Mouse (Mus musculus) forebrain, embryonic 11.5 days (tissue): Measurements from ENCODE around the gene Psen2. TPM values are rescaled to one million over a fixed set of nuclear protein-coding genes. Genes with fewer than 3 reads are reported as not detected.

Experiments
- ATAC-seq: fragments of 200-750 bp; cut with Nextera tagmentation; replicated peaks from 2 replicates; pipeline ENCODE4 v1.8.0; 2017; ENCODE audit warnings: moderate TSS enrichment; ENCODE audit not compliant: low FRiP score
- DNase-seq: peaks from one replicate; pipeline ENCODE4 v3.0.0-alpha.2; 2017; ENCODE audit warnings: low spot score
- H3K27ac ChIP-seq: fragments of 300-500 bp; sonication (generic); 2 replicates; pipeline ENCODE4 v1.5.1; 2014; ENCODE audit warnings: low read depth, low read length
- H3K27me3 ChIP-seq: fragments of 300-500 bp; sonication (generic); 2 replicates; pipeline ENCODE4 v1.6.1; 2014; ENCODE audit warnings: mild to moderate bottlenecking, low read length, mixed read lengths; ENCODE audit not compliant: control insufficient read depth, insufficient read depth
- H3K36me3 ChIP-seq: fragments of 300-500 bp; sonication (generic); 2 replicates; pipeline ENCODE4 v1.6.1; 2014; ENCODE audit warnings: mild to moderate bottlenecking, low read length, moderate library complexity, mixed read lengths; ENCODE audit not compliant: control insufficient read depth, insufficient read depth
- H3K4me1 ChIP-seq: fragments of 300-500 bp; sonication (generic); replicated peaks from 2 replicates; pipeline ENCODE4 v1.6.1; 2014; ENCODE audit warnings: low read length, mixed read lengths; ENCODE audit not compliant: control insufficient read depth, insufficient read depth
- H3K4me2 ChIP-seq: fragments of 300-500 bp; sonication (generic); 2 replicates; pipeline ENCODE4 v1.6.1; 2014; ENCODE audit warnings: low read depth, mild to moderate bottlenecking, low read length, moderate library complexity, mixed read lengths; ENCODE audit not compliant: severe bottlenecking
- H3K4me3 ChIP-seq: fragments of 300-500 bp; sonication (generic); 2 replicates; pipeline ENCODE4 v1.5.1; 2014; ENCODE audit warnings: low read depth, low read length
- H3K9ac ChIP-seq: fragments of 300-500 bp; sonication (generic); 2 replicates; pipeline ENCODE4 v1.6.1; 2014; ENCODE audit warnings: low read length
- H3K9me3 ChIP-seq: fragments of 300-500 bp; sonication (generic); 2 replicates; pipeline ENCODE4 v1.6.1; 2016; ENCODE audit warnings: low read length, mixed read lengths; ENCODE audit not compliant: control insufficient read depth
- WGBS: fragments of 180-500 bp; shearing (Covaris S2); extraction: QIAGEN DNeasy Blood & Tissue Kit; methylation state at CpG from one replicate; pipeline ENCODE4 v1.1.7; 2014; 5-methylcytosine and 5-hydroxymethylcytosine counted together
- polyA plus RNA-seq: library from polyadenylated mRNA; unstranded; fragments of >200 nt; fragmentation: Nextera tagmentation; extraction: Ambion mirVana; gene quantifications from 2 replicates; pipeline ENCODE4 v1.2.1, GENCODE M21; 2014

Gene Psen2
- polyA plus RNA-seq, 1 experiment from 2014 or later: 5.7 TPM

GRCm38 (mm10) chr1:180248593-180249146 lies 14.6 kb downstream of the Psen2 start:
- WGBS: 88% methylated on average over 7 of the region's 7 CpGs

DNA sequence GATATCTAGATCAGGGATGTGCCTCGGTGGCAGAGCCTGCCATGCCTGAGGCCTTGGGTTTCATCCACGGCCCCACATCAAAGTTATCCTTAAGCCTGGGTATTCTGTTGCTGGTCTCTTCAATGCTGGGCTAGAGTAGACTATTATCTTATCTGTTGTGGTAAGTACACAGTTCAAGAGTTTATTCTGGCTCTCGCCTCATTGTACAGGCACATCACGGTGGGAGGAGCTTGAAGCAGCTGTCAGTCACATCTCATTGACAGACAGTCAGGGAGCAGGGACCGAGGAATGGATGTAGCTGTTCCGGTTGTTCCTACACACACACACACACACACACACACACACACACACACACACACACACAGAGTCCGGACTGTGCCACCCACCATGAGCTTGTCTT lies 15.3 kb downstream of the Psen2 start:
- ATAC-seq (no peak), DNase-seq (no peak)
- Histone ChIP-seq H3K9ac (no peak overlapping the region), H3K4me2 (no peak overlapping the region), H3K9me3 (no peaks in the 10 kb centered on the region), H3K36me3 (no peaks in the 10 kb centered on the region), H3K27me3 (no peaks in the 10 kb centered on the region), H3K4me3 (no peak overlapping the region), H3K27ac (no peak overlapping the region), H3K4me1 (peaks cover 7% of the 10 kb centered on the region; the same call in 1 of the 2 replicates)
- 87% methylated on average over 7 of the region's 7 CpGs for WGBS

More at GRCm38 (mm10) chr1:180248593-180249146, 14.6 kb downstream of the Psen2 start:
- peaks cover 7% of the 10 kb centered on the region; the same call in 1 of the 2 replicates for H3K4me1 ChIP-seq
- H3K4me3 ChIP-seq: no peak overlapping the region
- H3K27ac ChIP-seq: no peak overlapping the region
- no peak for ATAC-seq
- H3K9ac ChIP-seq: no peak overlapping the region
- H3K4me2 ChIP-seq: no peak overlapping the region
- no peaks in the 10 kb centered on the region for H3K27me3 ChIP-seq
- no peaks in the 10 kb centered on the region for H3K36me3 ChIP-seq
- no peaks in the 10 kb centered on the region for H3K9me3 ChIP-seq
- no peak for DNase-seq

DNA sequence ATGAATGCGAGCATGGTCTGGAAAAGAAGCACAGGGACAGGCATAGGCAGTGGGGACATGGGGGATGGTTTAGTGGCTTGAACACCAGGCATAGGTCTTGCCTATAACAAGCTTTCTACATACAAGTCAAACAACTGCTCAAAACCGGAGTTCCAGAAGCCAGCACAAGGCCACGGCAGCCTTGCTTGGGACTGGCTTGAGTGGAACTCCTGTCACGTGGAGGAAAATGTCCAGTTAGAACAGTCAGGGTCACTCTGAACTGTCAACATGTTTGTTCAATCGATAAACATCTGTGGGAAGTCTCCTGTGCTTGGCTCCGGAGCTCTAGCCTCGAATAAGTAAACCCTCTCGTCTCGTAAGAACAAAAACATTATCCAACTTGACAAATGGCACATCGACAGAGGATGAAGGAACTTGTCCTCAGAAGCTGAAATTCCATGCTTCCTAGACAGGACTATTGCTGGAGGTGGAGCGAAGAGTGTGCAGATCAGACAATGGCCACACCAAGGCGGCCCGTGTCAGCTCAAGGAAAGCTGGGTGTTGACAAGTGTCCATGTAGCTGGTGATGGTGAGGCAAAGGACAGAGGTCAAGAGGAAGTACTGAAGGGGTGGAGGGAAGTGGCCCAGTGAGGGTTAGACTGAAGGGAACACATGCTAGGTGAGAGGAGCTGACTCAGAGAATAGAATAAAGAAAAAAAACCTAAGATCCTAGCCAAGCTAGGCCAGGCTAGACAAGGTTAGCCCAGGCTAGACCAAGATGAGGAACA lies 17.3 kb downstream of the Psen2 start:
- no peak overlapping the region for H3K9ac ChIP-seq
- H3K4me2 ChIP-seq: no peak overlapping the region
- H3K36me3 ChIP-seq: no peaks in the 10 kb centered on the region
- peaks cover 7% of the 10 kb centered on the region; the same call in 1 of the 2 replicates for H3K4me1 ChIP-seq
- H3K9me3 ChIP-seq: no peaks in the 10 kb centered on the region
- H3K4me3 ChIP-seq: no peak overlapping the region
- 89% methylated on average over 13 of the region's 13 CpGs for WGBS
- no peak overlapping the region for H3K27ac ChIP-seq
- DNase-seq (no peak), ATAC-seq (no peak)
- H3K27me3 ChIP-seq: no peaks in the 10 kb centered on the region

GRCm38 (mm10) chr1:180231729-180232128 lies 31.5 kb downstream of the Psen2 start:
- Histone ChIP-seq H3K9ac (no peak overlapping the region), H3K4me1 (peaks cover 2% of the 10 kb centered on the region; the same call in 1 of the 2 replicates), H3K36me3 (no peaks in the 10 kb centered on the region), H3K27ac (no peak overlapping the region), H3K4me2 (no peak overlapping the region), H3K27me3 (no peaks in the 10 kb centered on the region), H3K4me3 (no peak overlapping the region), H3K9me3 (no peaks in the 10 kb centered on the region)
- no peak for ATAC-seq
- 85% methylated on average over 3 of the region's 3 CpGs for WGBS
- DNase-seq: no peak

DNA sequence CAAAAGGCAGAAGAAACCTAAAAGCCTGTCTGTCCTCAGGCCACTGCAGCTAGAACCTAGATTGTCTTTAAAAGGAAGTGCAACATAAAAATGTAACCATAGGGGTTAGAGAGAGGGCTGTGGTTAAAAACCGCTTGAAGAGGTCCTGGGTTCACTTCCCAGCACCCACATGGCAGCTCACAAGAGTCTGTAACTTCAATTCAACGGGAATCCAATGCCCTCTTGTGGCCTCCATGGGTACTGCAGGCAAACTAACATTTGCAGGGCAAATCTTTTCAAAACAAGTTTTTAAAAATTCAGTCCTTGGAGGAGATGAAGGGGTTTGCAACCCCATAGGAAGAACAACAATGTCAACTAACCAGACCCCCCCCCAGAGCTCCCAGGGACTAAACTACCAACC lies 32.7 kb downstream of the Psen2 start:
- no peak for ATAC-seq
- Histone ChIP-seq H3K9me3 (no peaks in the 10 kb centered on the region), H3K9ac (no peak overlapping the region), H3K27me3 (no peaks in the 10 kb centered on the region), H3K4me3 (no peak overlapping the region), H3K36me3 (no peaks in the 10 kb centered on the region), H3K4me2 (no peak overlapping the region), H3K27ac (no peak overlapping the region), H3K4me1 (peaks cover 5% of the 10 kb centered on the region)
- 19% methylated on average over 2 of the region's 2 CpGs for WGBS
- peak; percentile 64 for DNase-seq

DNA sequence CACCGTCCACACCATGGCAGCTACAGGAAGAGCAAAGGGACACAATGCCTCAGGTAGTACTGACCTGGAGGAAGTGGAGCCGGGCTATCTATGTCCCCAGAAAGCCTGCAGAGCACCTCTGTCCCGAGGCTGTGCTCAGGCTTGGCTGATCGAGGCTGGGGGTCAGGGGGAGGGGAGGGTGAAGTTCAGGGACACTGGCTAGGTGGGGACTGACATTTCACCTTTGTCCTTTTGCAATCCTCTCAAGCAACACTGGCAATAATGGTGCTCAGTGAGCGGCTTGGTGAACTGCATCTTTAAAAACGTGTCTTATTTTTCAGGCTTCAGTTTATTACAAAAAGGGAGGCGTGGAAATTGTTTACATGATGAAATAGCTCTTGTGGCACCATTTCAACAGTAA lies 33.3 kb downstream of the Psen2 start:
- H3K27me3 ChIP-seq: no peaks in the 10 kb centered on the region
- no peaks in the 10 kb centered on the region for H3K9me3 ChIP-seq
- H3K4me2 ChIP-seq: no peak overlapping the region
- DNase-seq: no peak
- peaks cover 6% of the 10 kb centered on the region for H3K4me1 ChIP-seq
- H3K36me3 ChIP-seq: no peaks in the 10 kb centered on the region
- no peak overlapping the region for H3K4me3 ChIP-seq
- WGBS: 92% methylated on average over 7 of the region's 7 CpGs
- H3K9ac ChIP-seq: no peak overlapping the region
- ATAC-seq: no peak
- H3K27ac ChIP-seq: no peak overlapping the region

DNA sequence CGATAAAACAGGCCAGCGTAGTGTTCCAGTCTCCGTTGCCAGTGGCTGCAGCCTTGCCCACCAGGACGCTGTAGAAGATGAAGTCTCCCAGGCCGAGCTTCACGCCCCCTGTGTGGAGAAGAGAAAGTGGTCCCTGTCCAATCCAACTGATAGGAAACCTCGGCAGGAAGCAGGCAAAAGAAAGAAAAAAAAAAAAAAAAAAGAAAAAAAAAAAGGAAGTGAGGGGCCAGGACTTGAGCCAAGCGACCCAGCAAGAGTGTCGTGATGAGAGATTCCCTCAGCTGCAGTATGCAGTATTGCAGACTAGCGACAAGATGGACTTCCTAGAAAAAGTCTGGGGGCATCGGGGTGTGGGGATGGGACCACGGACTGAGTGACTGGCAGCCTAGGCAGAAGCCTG lies 34.4 kb downstream of the Psen2 start:
- H3K36me3 ChIP-seq: no peaks in the 10 kb centered on the region
- H3K4me3 ChIP-seq: no peak overlapping the region
- 87% methylated on average over 12 of the region's 12 CpGs for WGBS
- ATAC-seq (no peak), DNase-seq (no peak)
- H3K4me2 ChIP-seq: no peak overlapping the region
- H3K27ac ChIP-seq: no peak overlapping the region
- peaks cover 6% of the 10 kb centered on the region for H3K4me1 ChIP-seq
- H3K27me3 ChIP-seq: no peaks in the 10 kb centered on the region
- no peaks in the 10 kb centered on the region for H3K9me3 ChIP-seq
- H3K9ac ChIP-seq: no peak overlapping the region

GRCm38 (mm10) chr1:180226766-180227165 lies 36.5 kb downstream of the Psen2 start:
- no peak for ATAC-seq
- Histone ChIP-seq H3K9ac (no peak overlapping the region), H3K4me2 (no peak overlapping the region)

More at GRCm38 (mm10) chr1:180226766-180227165, 36.5 kb downstream of the Psen2 start:
- no peaks in the 10 kb centered on the region for H3K36me3 ChIP-seq
- no peaks in the 10 kb centered on the region; the same call in 1 of the 2 replicates for H3K27me3 ChIP-seq
- WGBS: 81% methylated on average over 3 of the region's 3 CpGs
- no peak overlapping the region for H3K27ac ChIP-seq
- H3K4me1 ChIP-seq: peaks cover 6% of the 10 kb centered on the region
- DNase-seq: no peak
- no peaks in the 10 kb centered on the region for H3K9me3 ChIP-seq
- no peak overlapping the region for H3K4me3 ChIP-seq
